Mouse (Mus musculus): ENCODE measurements around the gene Ncapg. TPM values are rescaled to one million over a fixed set of nuclear protein-coding genes. Genes with fewer than 3 reads are reported as not detected.

Gene Ncapg
- polyA plus RNA-seq, 1 experiment from 2014 or later, result 34.2 TPM

DNA sequence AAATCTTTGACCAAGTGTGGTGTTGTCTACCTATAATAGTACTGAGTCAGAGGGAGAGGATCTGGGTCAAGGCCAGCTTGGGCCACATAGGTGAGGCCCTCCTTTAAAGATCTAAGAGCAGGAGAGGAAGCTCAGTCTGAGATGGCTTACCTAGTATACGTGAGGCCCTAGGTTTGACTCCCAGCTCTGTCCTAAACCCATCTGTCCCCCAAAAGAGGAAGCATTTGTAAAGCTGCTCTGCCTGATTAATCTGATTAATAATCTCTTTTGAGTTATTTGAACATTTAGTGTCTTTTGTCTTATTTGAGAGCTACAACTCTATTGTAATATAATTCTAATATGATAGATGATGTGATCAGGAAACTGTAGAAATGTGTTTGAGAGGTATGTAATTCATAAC, 13.7 kb downstream of the Ncapg start:
- no peaks in the 10 kb centered on the region for H3K9me3 ChIP-seq (replicated peaks; ENCODE audit: control insufficient read depth, low read length)
- H3K27me3 ChIP-seq (ENCODE audit: control insufficient read depth, insufficient read depth, low read length), result no peaks in the 10 kb centered on the region
- no peak overlapping the region for H3K4me3 ChIP-seq (ENCODE audit: low read length)
- H3K36me3 ChIP-seq (ENCODE audit: control insufficient read depth, insufficient read depth), result peaks cover 9% of the 10 kb centered on the region; the same call in 1 of the 2 replicates
- no peak overlapping the region for H3K9ac ChIP-seq (ENCODE audit: low read length)
- no peaks in the 10 kb centered on the region for H3K4me1 ChIP-seq (ENCODE audit: control insufficient read depth, insufficient read depth, low read length)
- no peak overlapping the region for H3K4me2 ChIP-seq (ENCODE audit: low read depth, low read length)
- WGBS, result 96% methylated on average over 1 of the region's 1 CpGs
- no peak overlapping the region for H3K27ac ChIP-seq (ENCODE audit: low read length)
- ATAC-seq (replicated peaks; ENCODE audit: extremely low read depth, insufficient read depth, low FRiP score), result no peak

DNA sequence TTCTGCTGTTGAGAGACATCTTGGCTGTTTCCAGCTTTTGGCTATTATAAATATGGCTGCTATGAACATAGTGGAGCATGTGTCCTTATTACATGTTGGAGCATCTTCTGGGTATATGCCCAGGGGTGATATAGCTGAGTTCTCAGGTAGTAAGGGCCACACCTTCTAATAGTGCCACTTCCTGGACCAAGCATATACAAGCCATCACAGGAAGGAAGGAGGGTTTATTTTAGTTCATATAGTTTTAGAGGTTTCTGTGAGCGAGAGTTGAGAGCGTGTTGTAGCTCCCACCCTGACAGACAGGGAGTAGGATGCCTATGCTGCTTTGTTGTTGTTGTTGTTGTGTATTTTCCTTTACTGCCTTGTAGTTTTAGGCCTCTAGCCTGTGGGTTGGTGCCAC, 15.5 kb downstream of the Ncapg start:
- peaks cover 14% of the 10 kb centered on the region for H3K36me3 ChIP-seq (ENCODE audit: control insufficient read depth, insufficient read depth)
- no peak overlapping the region for H3K9ac ChIP-seq (ENCODE audit: low read length)
- no peak overlapping the region for H3K4me3 ChIP-seq (ENCODE audit: low read length)
- H3K9me3 ChIP-seq (replicated peaks; ENCODE audit: control insufficient read depth, low read length), result no peaks in the 10 kb centered on the region
- no peaks in the 10 kb centered on the region for H3K4me1 ChIP-seq (ENCODE audit: control insufficient read depth, insufficient read depth, low read length)
- ATAC-seq (replicated peaks; ENCODE audit: extremely low read depth, insufficient read depth, low FRiP score), result no peak
- no peaks in the 10 kb centered on the region for H3K27me3 ChIP-seq (ENCODE audit: control insufficient read depth, insufficient read depth, low read length)
- H3K27ac ChIP-seq (ENCODE audit: low read length), result no peak overlapping the region
- 96% methylated on average over 2 of the region's 2 CpGs for WGBS
- no peak overlapping the region for H3K4me2 ChIP-seq (ENCODE audit: low read depth, low read length)

DNA sequence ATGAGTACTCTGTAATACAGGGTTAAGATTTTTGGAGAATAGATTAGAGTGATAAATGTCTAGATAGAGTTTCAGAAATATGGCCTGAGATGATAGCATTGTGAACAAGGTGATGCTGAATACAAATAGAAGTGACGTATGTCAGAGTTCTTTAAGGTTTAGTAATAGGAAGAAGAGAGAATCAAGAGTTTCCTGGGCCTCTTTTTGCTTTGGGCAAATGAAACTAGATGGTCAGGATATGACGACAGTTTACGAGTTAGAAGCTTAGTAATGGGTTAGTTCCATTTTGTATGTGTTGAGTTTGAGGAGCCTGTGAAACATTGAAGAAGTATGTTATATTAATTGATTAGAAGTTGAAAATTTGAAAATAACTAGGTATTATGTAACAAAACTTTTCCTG, 16.5 kb downstream of the Ncapg start:
- Histone ChIP-seq H3K9ac (ENCODE audit: low read length) (no peak overlapping the region), H3K9me3 (replicated peaks; ENCODE audit: control insufficient read depth, low read length) (no peaks in the 10 kb centered on the region), H3K4me2 (ENCODE audit: low read depth, low read length) (no peak overlapping the region), H3K4me3 (ENCODE audit: low read length) (no peak overlapping the region), H3K27me3 (ENCODE audit: control insufficient read depth, insufficient read depth, low read length) (no peaks in the 10 kb centered on the region), H3K4me1 (ENCODE audit: control insufficient read depth, insufficient read depth, low read length) (no peaks in the 10 kb centered on the region), H3K27ac (ENCODE audit: low read length) (no peak overlapping the region), H3K36me3 (ENCODE audit: control insufficient read depth, insufficient read depth) (peaks cover 14% of the 10 kb centered on the region)
- no peak for ATAC-seq (replicated peaks; ENCODE audit: extremely low read depth, insufficient read depth, low FRiP score)
- 96% methylated on average over 3 of the region's 3 CpGs for WGBS

DNA sequence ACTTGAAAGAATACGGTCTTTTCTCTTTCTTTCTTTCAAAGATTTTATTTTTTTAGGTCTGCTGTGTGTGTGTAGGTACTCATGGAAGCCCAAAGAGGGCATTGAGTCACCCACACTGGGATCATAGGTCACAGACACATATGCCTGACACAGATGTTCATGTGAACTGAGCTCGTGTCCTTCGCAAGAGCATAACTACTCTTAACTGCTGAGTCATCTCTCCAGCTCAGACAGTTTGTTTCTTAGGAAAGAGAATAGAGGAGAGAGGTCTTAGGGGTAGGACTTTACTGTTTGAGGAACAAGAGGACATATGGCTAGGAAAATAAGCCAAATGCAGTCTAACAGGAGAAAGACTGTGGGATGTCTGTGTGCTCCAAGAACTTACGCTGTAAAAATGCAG, 19.4 kb downstream of the Ncapg start:
- WGBS, result 89% methylated on average over 4 of the region's 4 CpGs
- no peak for ATAC-seq (replicated peaks; ENCODE audit: extremely low read depth, insufficient read depth, low FRiP score)
- no peak overlapping the region for H3K27ac ChIP-seq (ENCODE audit: low read length)
- no peak overlapping the region for H3K9ac ChIP-seq (ENCODE audit: low read length)
- H3K9me3 ChIP-seq (replicated peaks; ENCODE audit: control insufficient read depth, low read length), result no peaks in the 10 kb centered on the region
- peaks cover 15% of the 10 kb centered on the region for H3K36me3 ChIP-seq (ENCODE audit: control insufficient read depth, insufficient read depth)
- H3K27me3 ChIP-seq (ENCODE audit: control insufficient read depth, insufficient read depth, low read length), result no peaks in the 10 kb centered on the region
- H3K4me2 ChIP-seq (ENCODE audit: low read depth, low read length), result no peak overlapping the region
- no peaks in the 10 kb centered on the region for H3K4me1 ChIP-seq (ENCODE audit: control insufficient read depth, insufficient read depth, low read length)
- H3K4me3 ChIP-seq (ENCODE audit: low read length), result no peak overlapping the region

DNA sequence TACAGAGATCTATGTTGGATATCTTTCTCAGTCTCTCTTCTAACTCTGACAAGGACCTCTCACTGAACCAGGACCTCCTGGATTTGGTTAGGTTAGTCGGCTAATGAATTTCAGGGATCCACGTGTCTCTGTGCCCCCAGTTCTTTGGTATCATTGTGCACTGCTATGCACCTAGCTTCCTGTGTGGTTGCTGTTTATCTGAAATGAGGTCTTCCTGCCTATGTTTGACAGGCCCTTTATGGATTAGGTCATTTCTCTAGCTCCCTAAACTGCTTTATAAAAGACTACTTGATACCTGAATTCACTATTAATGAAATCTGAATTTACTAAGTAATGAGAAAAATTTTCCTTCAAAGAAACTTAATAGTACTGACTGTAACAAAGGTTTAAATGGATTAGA, 21.1 kb downstream of the Ncapg start:
- no peak for ATAC-seq (replicated peaks; ENCODE audit: extremely low read depth, insufficient read depth, low FRiP score)
- H3K4me1 ChIP-seq (ENCODE audit: control insufficient read depth, insufficient read depth, low read length), result no peaks in the 10 kb centered on the region
- H3K4me2 ChIP-seq (ENCODE audit: low read depth, low read length), result no peak overlapping the region
- no peak overlapping the region for H3K4me3 ChIP-seq (ENCODE audit: low read length)
- peaks cover 15% of the 10 kb centered on the region for H3K36me3 ChIP-seq (ENCODE audit: control insufficient read depth, insufficient read depth)
- no peaks in the 10 kb centered on the region for H3K27me3 ChIP-seq (ENCODE audit: control insufficient read depth, insufficient read depth, low read length)
- H3K9ac ChIP-seq (ENCODE audit: low read length), result no peak overlapping the region
- WGBS, result 66% methylated on average over 2 of the region's 2 CpGs
- H3K27ac ChIP-seq (ENCODE audit: low read length), result no peak overlapping the region
- no peaks in the 10 kb centered on the region for H3K9me3 ChIP-seq (replicated peaks; ENCODE audit: control insufficient read depth, low read length)

DNA sequence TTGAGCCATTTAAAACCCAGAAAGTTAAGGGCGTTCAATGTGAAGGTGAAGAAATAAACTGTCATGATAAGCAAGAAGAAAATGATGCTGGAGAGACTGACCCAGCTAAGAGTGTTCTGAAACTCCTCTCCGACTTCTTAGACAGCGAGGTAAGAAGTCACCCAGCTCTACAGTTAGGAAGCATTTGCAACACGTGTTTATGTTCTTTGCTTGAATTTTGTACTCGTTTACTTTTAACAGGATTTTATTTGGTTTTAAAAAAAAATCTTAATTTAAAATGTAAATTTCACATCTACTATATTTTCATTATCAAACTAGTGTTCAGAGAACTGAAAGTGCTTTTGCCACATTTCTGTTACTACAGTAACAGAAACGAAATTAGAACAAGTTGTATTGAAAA, 22.0 kb downstream of the Ncapg start:
- Histone ChIP-seq H3K4me3 (ENCODE audit: low read length) (no peak overlapping the region), H3K36me3 (ENCODE audit: control insufficient read depth, insufficient read depth) (peaks cover 18% of the 10 kb centered on the region), H3K9ac (ENCODE audit: low read length) (no peak overlapping the region), H3K9me3 (replicated peaks; ENCODE audit: control insufficient read depth, low read length) (no peaks in the 10 kb centered on the region), H3K27me3 (ENCODE audit: control insufficient read depth, insufficient read depth, low read length) (no peaks in the 10 kb centered on the region), H3K27ac (ENCODE audit: low read length) (no peak overlapping the region), H3K4me1 (ENCODE audit: control insufficient read depth, insufficient read depth, low read length) (no peaks in the 10 kb centered on the region), H3K4me2 (ENCODE audit: low read depth, low read length) (no peak overlapping the region)
- ATAC-seq (replicated peaks; ENCODE audit: extremely low read depth, insufficient read depth, low FRiP score), result no peak
- whole genome bisulfite sequencing, result 85% methylated on average over 6 of the region's 6 CpGs

DNA sequence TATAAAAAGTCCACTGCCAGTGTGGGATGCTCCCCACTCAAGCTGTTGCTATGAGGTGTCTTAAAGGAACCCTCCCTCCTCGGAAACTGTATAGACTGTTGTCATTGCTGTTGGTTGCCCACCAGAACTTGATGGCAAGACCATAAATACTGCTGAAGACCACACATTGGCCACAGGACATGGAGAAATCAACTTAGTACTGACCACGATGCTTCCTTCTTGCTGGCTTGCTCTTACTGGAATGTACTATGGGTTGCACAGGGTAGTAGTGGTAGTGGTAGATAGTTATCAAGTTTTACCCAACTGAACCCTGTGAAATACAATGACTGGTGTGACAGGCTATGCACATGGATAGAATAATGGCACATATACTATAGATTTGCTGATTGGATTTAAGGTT, 37.1 kb downstream of the Ncapg start:
- H3K4me2 ChIP-seq (ENCODE audit: low read depth, low read length), result no peak overlapping the region
- H3K4me1 ChIP-seq (ENCODE audit: control insufficient read depth, insufficient read depth, low read length), result no peaks in the 10 kb centered on the region
- H3K36me3 ChIP-seq (ENCODE audit: control insufficient read depth, insufficient read depth), result peaks cover 10% of the 10 kb centered on the region; the same call in 1 of the 2 replicates
- ATAC-seq (replicated peaks; ENCODE audit: extremely low read depth, insufficient read depth, low FRiP score), result no peak
- WGBS, result 85% methylated on average over 2 of the region's 2 CpGs
- H3K4me3 ChIP-seq (ENCODE audit: low read length), result no peak overlapping the region
- H3K9me3 ChIP-seq (replicated peaks; ENCODE audit: control insufficient read depth, low read length), result no peaks in the 10 kb centered on the region
- no peaks in the 10 kb centered on the region for H3K27me3 ChIP-seq (ENCODE audit: control insufficient read depth, insufficient read depth, low read length)
- no peak overlapping the region for H3K9ac ChIP-seq (ENCODE audit: low read length)
- H3K27ac ChIP-seq (ENCODE audit: low read length), result no peak overlapping the region

DNA sequence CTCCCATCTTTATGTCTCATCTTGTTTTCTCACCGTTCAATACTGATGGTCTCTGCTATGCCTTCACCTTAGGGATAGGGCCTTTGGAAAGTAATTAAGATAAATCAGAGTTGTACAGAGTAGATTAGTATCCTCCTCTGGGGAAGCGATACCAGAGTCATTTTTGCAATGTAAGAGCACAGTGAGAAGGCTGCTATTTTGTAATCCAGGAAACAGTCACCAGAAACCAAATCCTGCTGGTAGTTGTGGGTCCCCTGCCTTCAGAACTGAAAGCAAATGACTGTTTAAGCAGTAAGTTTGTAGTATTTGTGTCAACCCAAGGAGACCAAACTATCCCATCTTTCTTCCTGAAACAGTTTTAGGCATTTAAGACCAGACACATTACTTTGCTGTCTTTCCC, 39.9 kb downstream of the Ncapg start:
- no peak for ATAC-seq (replicated peaks; ENCODE audit: extremely low read depth, insufficient read depth, low FRiP score)
- Histone ChIP-seq H3K4me1 (ENCODE audit: control insufficient read depth, insufficient read depth, low read length) (no peaks in the 10 kb centered on the region), H3K9me3 (replicated peaks; ENCODE audit: control insufficient read depth, low read length) (no peaks in the 10 kb centered on the region), H3K4me2 (ENCODE audit: low read depth, low read length) (no peak overlapping the region), H3K4me3 (ENCODE audit: low read length) (no peak overlapping the region), H3K27me3 (ENCODE audit: control insufficient read depth, insufficient read depth, low read length) (no peaks in the 10 kb centered on the region), H3K36me3 (ENCODE audit: control insufficient read depth, insufficient read depth) (peaks cover 10% of the 10 kb centered on the region; the same call in 1 of the 2 replicates), H3K9ac (ENCODE audit: low read length) (no peak overlapping the region), H3K27ac (ENCODE audit: low read length) (no peak overlapping the region)
- whole genome bisulfite sequencing, result 92% methylated on average over 2 of the region's 2 CpGs

DNA sequence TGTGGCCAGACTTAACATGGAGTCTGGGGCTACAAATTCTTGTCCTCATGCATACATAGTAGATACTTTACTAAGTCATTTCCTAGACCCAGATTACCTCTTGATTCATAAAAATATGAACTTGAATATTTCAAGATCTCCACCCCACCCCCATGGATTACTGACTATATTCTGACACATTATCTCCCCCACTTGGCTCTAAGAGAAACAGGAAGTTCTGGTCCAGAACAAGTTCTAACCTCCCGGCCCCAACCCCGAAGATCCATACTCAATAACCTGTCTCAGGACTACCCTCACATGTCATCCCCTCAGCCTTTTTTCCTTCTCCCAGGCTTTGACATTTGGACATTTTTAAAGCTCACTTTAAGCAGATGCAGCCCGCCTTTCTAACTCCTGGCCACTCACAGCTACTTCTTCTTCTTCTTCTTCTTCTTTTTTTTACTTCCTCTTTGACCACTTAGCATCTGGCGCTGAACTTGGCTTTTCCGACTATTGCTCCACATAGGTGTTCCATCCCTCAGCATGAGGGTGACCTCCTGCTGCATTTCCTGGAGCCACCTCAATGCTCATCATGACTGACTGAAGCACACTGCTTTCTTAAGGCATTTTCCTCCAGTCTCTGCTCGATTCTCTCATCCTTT, 49.2 kb downstream of the Ncapg start:
- H3K27me3 ChIP-seq (ENCODE audit: control insufficient read depth, insufficient read depth, low read length), result no peaks in the 10 kb centered on the region
- no peak overlapping the region for H3K4me2 ChIP-seq (ENCODE audit: low read depth, low read length)
- no peak for ATAC-seq (replicated peaks; ENCODE audit: extremely low read depth, insufficient read depth, low FRiP score)
- no peaks in the 10 kb centered on the region for H3K9me3 ChIP-seq (replicated peaks; ENCODE audit: control insufficient read depth, low read length)
- no peak overlapping the region for H3K4me3 ChIP-seq (ENCODE audit: low read length)
- no peak overlapping the region for H3K27ac ChIP-seq (ENCODE audit: low read length)
- WGBS, result 90% methylated on average over 6 of the region's 6 CpGs
- H3K4me1 ChIP-seq (ENCODE audit: control insufficient read depth, insufficient read depth, low read length), result no peaks in the 10 kb centered on the region
- no peak overlapping the region for H3K9ac ChIP-seq (ENCODE audit: low read length)
- no peaks in the 10 kb centered on the region for H3K36me3 ChIP-seq (ENCODE audit: control insufficient read depth, insufficient read depth)
